In genomic region chr11:65729623-65730217, GRCm38 (mm10) we compare ENCODE assay signal across 24 mouse cellular contexts. TPM values are rescaled to one million over a fixed set of nuclear protein-coding genes. Genes with fewer than 3 reads are reported as not detected.
DNase-seq lines count a peak whose midpoint lies in the region; ATAC-seq lines count a peak whose summit lies in the region.
"Had no signal": no experiment of that assay in that cellular context is flagged by ENCODE, and none has a peak within 500 bp of the region (broad histone marks: within the 10 kb centered on the region; RNA-seq: fewer than 3 reads in every experiment).

No protein-coding gene starts in this region.

- no peak overlapping the region for H3K4me2 ChIP-seq in hindbrain, embryonic 15.5 days
- H3K4me2 ChIP-seq in hindbrain, embryonic 14.5 days (replicated peaks) = no peak overlapping the region
- no peak overlapping the region for H3K4me2 ChIP-seq in neural tube, embryonic 13.5 days
- no peak overlapping the region for H3K4me2 ChIP-seq in intestine, embryonic 16.5 days (ENCODE audit: low read depth, low read length)
- H3K4me2 ChIP-seq in neural tube, embryonic 15.5 days = no peak overlapping the region
- H3K4me2 ChIP-seq: embryonic facial prominence, embryonic 12.5 days; embryonic facial prominence, embryonic 15.5 days; heart, embryonic 13.5 days had no signal

- 0 out of 2 replicates have a peak, but pooled peaks have one; percentile 38 for ATAC-seq in hindbrain, embryonic 15.5 days (ENCODE audit: low FRiP score, low read depth)
- no peak for ATAC-seq in hindbrain, embryonic 14.5 days (ENCODE audit: low FRiP score)
- peak; percentile 50; the same call in 1 of the 2 replicates for ATAC-seq in neural tube, embryonic 13.5 days (ENCODE audit: low read depth)
- ATAC-seq in intestine, embryonic 16.5 days = peak; percentile 85
- peak; percentile 74 for ATAC-seq in neural tube, embryonic 15.5 days (ENCODE audit: low FRiP score)
- no peak for ATAC-seq in megakaryocyte, adult 5-6 weeks (ENCODE audit: poor library complexity, severe bottlenecking)
- ATAC-seq: forebrain, embryonic 14.5 days; forebrain, postnatal 0 days; Patski had no signal

- no peak for DNase-seq in hindbrain, embryonic 14.5 days (ENCODE audit: low spot score)
- no peak for DNase-seq in neural tube, embryonic 10.5 days (ENCODE audit: extremely low spot score, low spot score)
- DNase-seq in frontal cortex, postnatal 25 days (ENCODE audit: low spot score in 2 of 2) = no peak
- DNase-seq: cerebellum, adult 11 months; cerebellum, adult 2 months; cerebellum, adult 9-11 months; cerebellum, postnatal 25 days; forebrain, postnatal 0 days; gastrocnemius, postnatal 10 days; gastrocnemius, postnatal 36 days; heart, adult 2 months; heart, postnatal 14 days; heart, postnatal 4 days had no signal

- H3K9me3 ChIP-seq in hindbrain, embryonic 15.5 days = no peaks in the 10 kb centered on the region
- H3K9me3 ChIP-seq in hindbrain, embryonic 14.5 days (ENCODE audit: control insufficient read depth, low read length) = no peaks in the 10 kb centered on the region
- no peaks in the 10 kb centered on the region for H3K9me3 ChIP-seq in neural tube, embryonic 13.5 days
- H3K9me3 ChIP-seq in intestine, embryonic 16.5 days (ENCODE audit: control insufficient read depth, low read length) = no peaks in the 10 kb centered on the region
- H3K9me3 ChIP-seq in neural tube, embryonic 15.5 days (replicated peaks) = no peaks in the 10 kb centered on the region
- H3K9me3 ChIP-seq: embryonic facial prominence, embryonic 12.5 days; embryonic facial prominence, embryonic 15.5 days; heart, embryonic 10.5 days; heart, embryonic 13.5 days had no signal

- H3K9ac ChIP-seq in hindbrain, embryonic 15.5 days = no peak overlapping the region
- no peak overlapping the region for H3K9ac ChIP-seq in hindbrain, embryonic 14.5 days
- H3K9ac ChIP-seq in neural tube, embryonic 13.5 days = no peak overlapping the region
- H3K9ac ChIP-seq in intestine, embryonic 16.5 days (ENCODE audit: low read depth, low read length) = no peak overlapping the region
- no peak overlapping the region for H3K9ac ChIP-seq in neural tube, embryonic 15.5 days (replicated peaks)
- H3K9ac ChIP-seq: embryonic facial prominence, embryonic 12.5 days; embryonic facial prominence, embryonic 15.5 days; forebrain, postnatal 0 days; heart, embryonic 13.5 days had no signal

- no peaks in the 10 kb centered on the region for H3K27me3 ChIP-seq in hindbrain, embryonic 15.5 days
- H3K27me3 ChIP-seq in hindbrain, embryonic 14.5 days (ENCODE audit: control insufficient read depth, insufficient read depth, low read length) = no peaks in the 10 kb centered on the region
- no peaks in the 10 kb centered on the region for H3K27me3 ChIP-seq in neural tube, embryonic 13.5 days
- H3K27me3 ChIP-seq in intestine, embryonic 16.5 days (replicated peaks; ENCODE audit: control insufficient read depth, insufficient read depth, low read length) = no peaks in the 10 kb centered on the region
- no peaks in the 10 kb centered on the region for H3K27me3 ChIP-seq in neural tube, embryonic 15.5 days (replicated peaks)
- H3K27me3 ChIP-seq: embryonic facial prominence, embryonic 12.5 days; embryonic facial prominence, embryonic 15.5 days; heart, embryonic 13.5 days; Patski had no signal

- peaks cover 13% of the 10 kb centered on the region for H3K4me1 ChIP-seq in hindbrain, embryonic 15.5 days (replicated peaks)
- no peaks in the 10 kb centered on the region for H3K4me1 ChIP-seq in hindbrain, embryonic 14.5 days (replicated peaks; ENCODE audit: control insufficient read depth, insufficient read depth, low read length)
- peaks cover 13% of the 10 kb centered on the region; the same call in 1 of the 2 replicates for H3K4me1 ChIP-seq in neural tube, embryonic 13.5 days (replicated peaks)
- H3K4me1 ChIP-seq in intestine, embryonic 16.5 days (ENCODE audit: control insufficient read depth, insufficient read depth, low read length) = peaks cover 12% of the 10 kb centered on the region
- peaks cover 25% of the 10 kb centered on the region for H3K4me1 ChIP-seq in neural tube, embryonic 15.5 days
- H3K4me1 ChIP-seq: embryonic facial prominence, embryonic 12.5 days; embryonic facial prominence, embryonic 15.5 days had no signal

- no peak overlapping the region for H3K27ac ChIP-seq in hindbrain, embryonic 15.5 days (replicated peaks)
- H3K27ac ChIP-seq in hindbrain, embryonic 14.5 days = no peak overlapping the region
- H3K27ac ChIP-seq in neural tube, embryonic 13.5 days (replicated peaks) = 0 out of 2 replicates have a peak overlapping the region, but pooled peaks have one; percentile 28
- H3K27ac ChIP-seq in intestine, embryonic 16.5 days (ENCODE audit: low read length) = no peak overlapping the region
- peak overlapping the region; percentile 60 for H3K27ac ChIP-seq in neural tube, embryonic 15.5 days (replicated peaks)
- H3K27ac ChIP-seq: embryonic facial prominence, embryonic 12.5 days; embryonic facial prominence, embryonic 15.5 days; heart, adult 2 months; heart, embryonic 10.5 days; heart, embryonic 13.5 days had no signal

- no peak overlapping the region for H3K4me3 ChIP-seq in hindbrain, embryonic 15.5 days
- H3K4me3 ChIP-seq in hindbrain, embryonic 14.5 days (replicated peaks; ENCODE audit: low read length) = no peak overlapping the region
- H3K4me3 ChIP-seq in neural tube, embryonic 13.5 days = no peak overlapping the region
- H3K4me3 ChIP-seq in intestine, embryonic 16.5 days (ENCODE audit: low read length) = no peak overlapping the region
- H3K4me3 ChIP-seq in neural tube, embryonic 15.5 days (replicated peaks) = no peak overlapping the region
- H3K4me3 ChIP-seq: embryonic facial prominence, embryonic 12.5 days; embryonic facial prominence, embryonic 15.5 days; heart, adult 2 months; heart, embryonic 10.5 days; heart, embryonic 13.5 days had no signal

- peaks cover 6% of the 10 kb centered on the region; the same call in 1 of the 2 replicates for H3K36me3 ChIP-seq in hindbrain, embryonic 15.5 days
- peaks cover 17% of the 10 kb centered on the region for H3K36me3 ChIP-seq in hindbrain, embryonic 14.5 days (replicated peaks; ENCODE audit: control insufficient read depth, insufficient read depth)
- peaks cover 10% of the 10 kb centered on the region; the same call in 1 of the 2 replicates for H3K36me3 ChIP-seq in neural tube, embryonic 13.5 days
- H3K36me3 ChIP-seq in intestine, embryonic 16.5 days (ENCODE audit: control insufficient read depth, insufficient read depth, low read length) = no peaks in the 10 kb centered on the region; the same call in 1 of the 2 replicates
- 0 out of 2 replicates have a peak, but pooled peaks cover 4% of the 10 kb centered on the region for H3K36me3 ChIP-seq in neural tube, embryonic 15.5 days

- WGBS in hindbrain, embryonic 15.5 days = 75% methylated on average over 6 of the region's 6 CpGs
- 93% methylated on average over 6 of the region's 6 CpGs for WGBS in hindbrain, embryonic 14.5 days
- WGBS in neural tube, embryonic 13.5 days = 69% methylated on average over 6 of the region's 6 CpGs
- WGBS in intestine, embryonic 16.5 days = 87% methylated on average over 6 of the region's 6 CpGs
- WGBS in neural tube, embryonic 15.5 days = 64% methylated on average over 6 of the region's 6 CpGs

RNA-seq across cellular contexts. Expression of gene Map2k4, which starts 58.4 kb away (rescaled TPM):
- polyA plus RNA-seq in hindbrain, embryonic 15.5 days (2015; fragmentation: Nextera tagmentation; extraction: Ambion mirVana) = 99.9 and 101 TPM in 2 replicates
- polyA plus RNA-seq in hindbrain, embryonic 14.5 days (2014; fragmentation: Nextera tagmentation; extraction: Ambion mirVana) = 117 and 132 TPM in 2 replicates
- polyA plus RNA-seq in neural tube, embryonic 13.5 days (2015; fragmentation: Nextera tagmentation; extraction: Ambion mirVana) = 80.9 and 93.9 TPM in 2 replicates
- polyA plus RNA-seq in intestine, embryonic 16.5 days (2015; fragmentation: Nextera tagmentation; extraction: Ambion mirVana) = 50.6 and 50.9 TPM in 2 replicates
- 109 TPM in 2 replicates for polyA plus RNA-seq in neural tube, embryonic 15.5 days (2015; fragmentation: Nextera tagmentation; extraction: Ambion mirVana)
- 57.5 and 63.1 TPM in 2 replicates for total RNA-seq in megakaryocyte, adult 5-6 weeks (2015)
- total RNA-seq in megakaryocyte, adult 5-6 weeks (2017) = 29.1 and 40.5 TPM in 2 replicates

Comparison
In these comparisons a context has a peak if more than half of its experiments do, and no peak if none do; other contexts are left out.
1. ATAC-seq: peak in hindbrain, embryonic 15.5 days (single experiment), neural tube, embryonic 13.5 days (single experiment), intestine, embryonic 16.5 days (single experiment) and neural tube, embryonic 15.5 days (single experiment); none in hindbrain, embryonic 14.5 days (single experiment) and megakaryocyte, adult 5-6 weeks (single experiment).
2. H3K27ac ChIP-seq: peak in neural tube, embryonic 13.5 days (single experiment) and neural tube, embryonic 15.5 days (single experiment); none in hindbrain, embryonic 15.5 days (single experiment), hindbrain, embryonic 14.5 days (single experiment) and intestine, embryonic 16.5 days (single experiment).